Mouse (Mus musculus) gastrocnemius, adult 2 months (tissue): Measurements from ENCODE around the gene Plbd2. TPM values are rescaled to one million over a fixed set of nuclear protein-coding genes. Genes with fewer than 3 reads are reported as not detected.
A peak's percentile ranks its signal among the peaks of the same experiment; 100 is the strongest.

Experiments used
- DNase-seq: peaks from one replicate; pipeline ENCODE4 v3.0.0; 2022
- H3K27ac ChIP-seq: fragments of 200-600 bp; 2 replicates; pipeline ENCODE4 v1.8.1; 2022; ENCODE audit warnings: mild to moderate bottlenecking
- H3K4me3 ChIP-seq: fragments of 200-600 bp; 2 replicates; pipeline ENCODE4 v1.8.1; 2022; ENCODE audit warnings: mild to moderate bottlenecking, moderate library complexity
- CTCF ChIP-seq: fragments of 200-600 bp; IDR thresholded peaks from 2 replicates; pipeline ENCODE4 v1.8.1; 2022; ENCODE audit warnings: antibody characterized with exemption, mild to moderate bottlenecking, moderate library complexity
- intact Hi-C: fragments of 180-260 bp; cut with DNase I; formaldehyde crosslinking; loops from one replicate; pipeline ENCODE4 v1.15.1; 2025
- total RNA-seq, 2 experiments: library from RNA; stranded (reverse); gene quantifications; 2 replicates each; pipeline ENCODE4 v1.2.3; 2021

The Plbd2 gene
- total RNA-seq, 2 experiments from 2014 or later, result 33.7 to 47.8 TPM

DNA sequence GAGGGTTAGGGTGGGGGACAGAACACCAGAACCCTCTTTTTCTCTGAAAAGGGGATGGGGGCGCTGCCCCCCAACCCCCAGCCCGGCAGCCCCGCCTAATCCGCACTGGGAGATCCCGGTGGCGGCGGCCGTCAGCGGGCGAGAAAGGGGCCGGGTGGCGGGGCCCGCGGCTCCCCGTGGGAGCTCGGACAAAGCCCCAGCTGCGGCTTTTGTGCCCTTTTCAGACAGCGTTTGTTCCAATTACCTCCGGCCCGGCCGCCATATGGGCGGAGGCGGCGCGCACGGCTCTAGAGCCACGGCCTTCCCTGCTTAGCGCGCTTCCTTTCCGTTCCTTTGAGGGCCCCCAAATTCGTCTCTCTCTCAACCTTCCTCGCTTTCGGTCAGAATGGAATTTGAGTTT is 65.4 kb downstream of the Plbd2 start:
- H3K27ac ChIP-seq, result no peak overlapping the region
- no peak for TF ChIP-seq CTCF
- peak overlapping the region; percentile 28; the same call in 1 of the 2 replicates for H3K4me3 ChIP-seq
- DNase-seq, result no peak
- intact Hi-C loops, result no loop called here

DNA sequence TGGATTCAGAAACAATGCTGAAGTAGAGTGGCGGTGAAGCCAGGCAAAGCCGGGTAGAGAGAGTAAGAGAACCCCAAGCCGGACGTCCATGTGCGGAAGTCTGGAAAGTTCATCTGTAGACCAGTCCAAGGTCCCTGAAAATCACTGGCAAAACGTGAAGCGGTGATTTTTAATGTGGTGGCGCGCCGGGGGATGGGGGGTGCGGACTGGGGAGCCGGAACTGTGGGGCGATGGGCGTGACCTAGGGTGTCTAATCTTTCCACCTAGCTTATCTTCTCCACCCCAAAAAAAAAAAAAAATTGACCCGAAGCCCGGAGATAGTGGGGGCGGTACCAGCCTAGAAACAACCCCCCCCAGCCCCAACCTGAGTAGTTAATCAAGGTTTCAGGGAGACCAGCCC is 65.9 kb downstream of the Plbd2 start:
- intact Hi-C loops, result no loop called here
- DNase-seq, result no peak
- no peak overlapping the region for H3K27ac ChIP-seq
- TF ChIP-seq CTCF, result no peak
- H3K4me3 ChIP-seq, result no peak overlapping the region

DNA sequence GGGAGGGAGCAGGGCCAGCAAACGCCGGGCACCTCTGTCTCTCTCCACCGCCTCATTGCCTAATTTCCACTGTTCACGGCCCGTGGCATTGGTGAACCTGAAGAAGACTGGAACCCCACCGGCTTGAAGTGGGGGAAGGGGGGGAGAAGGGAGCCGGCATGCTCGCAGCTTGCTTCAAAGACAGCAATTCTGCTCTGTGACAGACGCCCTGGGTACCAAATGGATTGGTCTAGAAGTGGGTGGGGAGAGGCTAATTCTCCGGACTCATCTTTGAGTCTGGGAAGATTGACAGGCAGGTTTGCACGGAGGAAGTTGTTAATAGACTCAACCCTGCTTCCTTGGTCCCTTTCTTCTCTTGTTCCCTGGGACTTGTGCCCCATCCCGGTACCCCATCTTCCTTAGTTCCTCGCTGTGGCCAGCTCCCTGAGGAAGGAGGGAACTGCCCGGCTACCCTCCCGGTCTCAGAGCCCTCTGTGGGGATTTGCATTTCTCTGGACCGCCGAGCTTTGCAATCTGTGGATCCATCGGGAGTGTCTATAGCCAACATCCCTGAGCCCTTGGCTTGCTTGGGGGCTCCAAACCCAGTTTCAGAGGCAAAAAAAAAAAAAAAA is 66.4 kb downstream of the Plbd2 start:
- TF ChIP-seq CTCF, result no peak

DNA sequence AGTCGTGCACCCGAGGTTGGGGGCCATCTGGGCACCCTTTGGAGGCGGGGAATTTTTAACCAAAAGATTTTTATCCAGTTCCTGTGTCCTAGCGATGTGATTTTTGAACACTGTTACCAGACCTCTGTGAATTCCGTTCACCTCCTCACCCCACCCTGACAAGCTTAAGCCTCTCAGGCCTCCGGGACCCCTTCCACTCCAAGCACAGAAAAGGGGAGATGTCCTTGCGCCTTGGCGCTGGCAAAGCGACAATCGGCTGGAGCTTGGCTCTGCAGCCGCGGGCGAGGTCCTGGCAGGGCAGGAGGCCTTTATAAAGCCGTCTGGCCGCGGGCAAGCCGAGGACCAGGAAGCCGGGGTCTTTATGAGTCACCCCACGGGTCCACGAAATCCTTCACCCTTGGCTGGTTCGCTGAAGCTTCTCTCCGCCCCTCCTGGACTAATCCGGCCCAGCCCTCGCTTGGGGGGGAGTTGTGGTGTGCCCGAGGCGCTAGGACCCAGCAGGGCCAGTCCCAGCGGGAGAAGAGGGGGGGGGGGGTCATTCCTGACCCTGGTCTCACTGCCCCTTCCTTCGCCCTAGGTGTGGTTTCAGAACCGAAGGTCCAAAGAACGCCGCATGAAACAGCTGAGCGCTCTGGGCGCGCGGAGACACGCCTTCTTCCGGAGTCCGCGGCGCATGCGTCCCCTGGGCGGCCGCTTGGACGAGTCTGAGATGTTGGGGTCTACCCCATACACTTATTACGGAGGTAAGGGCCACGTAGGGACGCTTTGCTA is 67.5 kb downstream of the Plbd2 start:
- no peak for DNase-seq
- intact Hi-C loops, result no loop called here
- TF ChIP-seq CTCF, result no peak
- Histone ChIP-seq H3K4me3 (peak overlapping the region; percentile 55), H3K27ac (no peak overlapping the region)

More for the DNA sequence above, 66.4 kb downstream of the Plbd2 start:
- no peak overlapping the region for H3K4me3 ChIP-seq
- no peak for DNase-seq
- H3K27ac ChIP-seq, result no peak overlapping the region
- intact Hi-C loops, result no loop called here

DNA sequence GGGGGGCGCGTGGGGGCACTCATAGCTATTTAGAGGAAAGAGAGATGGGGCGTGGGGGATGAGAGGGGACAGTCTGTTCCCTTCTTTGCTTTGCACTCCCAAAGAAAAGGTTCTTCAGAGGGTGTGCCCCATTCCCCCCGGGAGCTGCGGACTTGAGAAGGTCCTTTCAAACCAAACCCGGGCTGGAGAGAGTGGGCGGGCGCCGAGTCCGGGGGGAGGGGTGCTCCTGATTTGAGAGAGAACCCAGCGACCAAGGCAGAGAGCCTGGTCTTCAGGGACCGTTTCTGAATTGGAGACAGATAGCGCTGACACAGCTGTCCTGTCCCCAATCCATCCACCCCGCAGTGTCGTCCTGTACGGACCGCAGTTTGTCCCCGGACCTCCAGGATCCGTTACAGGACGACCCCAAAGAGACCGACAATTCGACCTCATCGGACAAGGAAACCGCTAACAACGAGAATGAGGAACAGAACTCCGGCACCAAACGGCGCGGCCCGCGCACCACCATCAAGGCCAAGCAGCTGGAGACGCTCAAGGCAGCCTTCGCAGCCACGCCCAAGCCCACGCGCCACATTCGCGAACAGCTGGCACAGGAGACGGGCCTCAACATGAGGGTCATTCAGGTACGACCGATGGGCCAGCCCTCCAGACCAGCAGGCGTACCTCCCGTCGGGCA is 68.3 kb downstream of the Plbd2 start:
- no peak for TF ChIP-seq CTCF
- Histone ChIP-seq H3K4me3 (no peak overlapping the region), H3K27ac (no peak overlapping the region)
- DNase-seq, result no peak
- intact Hi-C loops, result no loop called here

DNA sequence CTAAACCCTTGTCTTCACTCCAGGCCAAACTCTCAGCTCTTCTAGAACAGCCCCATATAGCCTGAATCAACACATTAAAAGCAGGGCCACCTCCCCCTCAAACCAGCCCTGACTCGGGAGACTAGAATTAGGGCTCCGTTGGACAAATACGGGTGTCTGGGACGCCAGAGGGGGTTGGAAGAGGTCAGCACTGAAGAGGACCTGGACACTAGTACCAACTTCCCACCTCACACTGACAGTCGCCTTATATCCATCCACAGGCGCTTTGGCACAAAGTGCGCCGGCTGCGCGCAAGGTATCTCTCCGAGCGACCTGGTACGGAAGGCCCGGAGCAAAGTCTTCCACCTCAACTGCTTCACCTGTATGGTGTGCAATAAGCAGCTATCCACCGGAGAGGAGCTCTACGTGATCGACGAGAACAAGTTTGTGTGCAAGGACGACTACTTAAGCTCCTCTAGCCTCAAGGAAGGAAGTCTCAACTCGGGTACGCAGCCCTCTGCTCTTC is 69.1 kb downstream of the Plbd2 start:
- H3K4me3 ChIP-seq, result no peak overlapping the region
- intact Hi-C loops, result no loop called here
- no peak overlapping the region for H3K27ac ChIP-seq
- DNase-seq, result no peak
- TF ChIP-seq CTCF, result no peak

Other genes starting within 250 kb of the Plbd2 start
- gene Lhx5, start 71.9 kb downstream of the Plbd2 start, total RNA-seq, result not detected
- 1 to 10 TPM in 1 of 2 experiments, under 1 TPM in 1; 0.41 to 1.1 TPM for gene Sdsl, start 30.8 kb downstream of the Plbd2 start, total RNA-seq
- under 1 TPM; 0.26 to 0.70 TPM for gene Sds, start 27.1 kb downstream of the Plbd2 start, total RNA-seq
- gene Slc8b1, start 7.5 kb upstream of the Plbd2 start, total RNA-seq, result 10 to 100 TPM in 1 of 2 experiments, 1 to 10 TPM in 1; 8.1 to 10.5 TPM
- 10 to 100 TPM; 42.7 to 44.8 TPM for gene Tpcn1, start 85.0 kb upstream of the Plbd2 start, total RNA-seq
- not detected for gene Iqcd, start 85.4 kb upstream of the Plbd2 start, total RNA-seq
- 1 to 10 TPM; 4.9 to 6.6 TPM for gene Rita1, start 109.0 kb upstream of the Plbd2 start, total RNA-seq
- 10 to 100 TPM; 16.9 to 17.7 TPM for gene Ddx54, start 109.1 kb upstream of the Plbd2 start, total RNA-seq
- not detected for gene Cfap73, start 130.6 kb upstream of the Plbd2 start, total RNA-seq
- not detected for gene Rasal1, start 145.2 kb upstream of the Plbd2 start, total RNA-seq
- gene Dtx1, start 208.3 kb upstream of the Plbd2 start, total RNA-seq, result under 1 TPM; 0.45 to 0.54 TPM
- under 1 TPM; 0.10 to 0.28 TPM for gene Oas2, start 246.2 kb upstream of the Plbd2 start, total RNA-seq